Mouse (Mus musculus): Measurements from ENCODE around the gene Hspb7.

Gene Hspb7

DNA sequence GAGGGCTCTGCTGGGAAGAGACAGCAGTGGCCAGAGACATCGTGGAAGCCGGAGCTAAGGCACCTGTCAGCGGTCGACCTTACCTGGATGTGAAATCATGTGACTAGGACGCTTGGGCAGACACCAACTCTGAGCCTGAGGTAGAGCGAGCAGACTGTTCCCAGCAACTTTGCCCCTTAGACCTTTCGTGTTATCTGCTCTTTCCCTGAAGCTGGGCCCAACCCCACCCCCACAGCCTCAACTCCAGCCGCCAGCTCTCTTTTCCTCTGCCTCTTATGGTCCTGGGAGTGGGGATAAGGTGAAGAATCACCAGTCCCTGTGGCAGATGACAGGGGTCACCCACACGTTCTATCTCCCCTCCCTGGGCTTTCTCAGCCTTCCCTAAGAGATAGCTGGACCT is 307 bp downstream of the Hspb7 start:
- no peak for DNase-seq

DNA sequence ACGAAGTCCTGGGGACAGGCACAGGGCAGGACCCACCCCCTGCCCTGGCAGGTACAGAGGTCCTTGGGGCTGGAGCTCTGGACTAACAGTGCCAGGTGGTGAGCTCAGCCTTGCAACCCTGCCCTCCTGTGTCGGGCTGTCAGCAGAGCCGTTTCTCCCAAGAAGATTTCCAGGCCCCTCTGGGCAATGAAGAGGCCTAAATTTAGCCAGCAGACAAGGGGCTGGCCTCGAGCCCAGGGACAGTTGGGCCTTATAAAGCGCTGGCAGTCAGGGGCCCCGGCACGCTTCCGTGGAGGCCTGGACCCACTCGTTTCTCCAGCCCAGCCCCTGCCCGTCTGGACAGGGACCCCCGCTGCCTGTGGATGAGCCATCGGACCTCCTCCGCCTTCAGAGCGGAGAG is 844 bp downstream of the Hspb7 start:
- DNase-seq, result no peak

DNA sequence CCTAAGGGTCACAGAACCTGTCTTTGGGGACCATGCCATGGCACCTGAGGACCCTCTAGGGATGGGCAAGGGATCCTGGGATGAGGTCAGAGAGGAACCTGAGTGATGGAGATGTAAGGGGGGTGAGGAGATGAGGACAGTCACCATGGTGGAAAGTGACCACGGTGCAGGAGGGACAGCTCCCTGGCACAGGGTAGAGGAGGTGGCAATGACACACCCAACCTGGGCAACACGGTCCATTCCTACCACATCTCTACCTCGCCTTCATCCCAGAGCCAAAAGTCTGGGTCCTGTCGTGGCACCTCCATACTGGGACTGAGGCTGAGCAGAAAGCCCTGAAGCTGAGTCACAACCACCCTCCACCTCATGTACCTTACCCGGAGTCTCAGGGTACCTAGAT is 2.3 kb downstream of the Hspb7 start:
- DNase-seq, result no peak

DNA sequence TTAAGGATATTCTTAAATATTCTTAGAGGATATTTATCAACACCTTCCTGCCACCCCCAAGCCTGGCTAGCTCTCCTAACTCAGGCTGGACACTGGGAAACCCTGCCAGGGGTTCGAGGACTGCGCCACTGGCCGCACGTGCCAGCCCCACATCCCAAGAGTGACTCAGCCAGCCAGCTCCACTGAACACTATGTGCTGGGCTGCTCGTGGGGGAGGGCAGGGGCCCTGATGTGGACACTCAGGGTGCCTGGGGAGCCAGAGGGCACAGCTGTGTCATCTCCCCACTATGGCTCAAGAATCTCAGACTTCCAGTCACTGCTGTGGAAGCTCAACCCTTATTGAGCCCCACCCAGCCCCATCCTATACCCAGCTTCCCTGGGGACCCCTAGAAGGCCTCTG is 2.7 kb downstream of the Hspb7 start:
- DNase-seq, result no peak

DNA sequence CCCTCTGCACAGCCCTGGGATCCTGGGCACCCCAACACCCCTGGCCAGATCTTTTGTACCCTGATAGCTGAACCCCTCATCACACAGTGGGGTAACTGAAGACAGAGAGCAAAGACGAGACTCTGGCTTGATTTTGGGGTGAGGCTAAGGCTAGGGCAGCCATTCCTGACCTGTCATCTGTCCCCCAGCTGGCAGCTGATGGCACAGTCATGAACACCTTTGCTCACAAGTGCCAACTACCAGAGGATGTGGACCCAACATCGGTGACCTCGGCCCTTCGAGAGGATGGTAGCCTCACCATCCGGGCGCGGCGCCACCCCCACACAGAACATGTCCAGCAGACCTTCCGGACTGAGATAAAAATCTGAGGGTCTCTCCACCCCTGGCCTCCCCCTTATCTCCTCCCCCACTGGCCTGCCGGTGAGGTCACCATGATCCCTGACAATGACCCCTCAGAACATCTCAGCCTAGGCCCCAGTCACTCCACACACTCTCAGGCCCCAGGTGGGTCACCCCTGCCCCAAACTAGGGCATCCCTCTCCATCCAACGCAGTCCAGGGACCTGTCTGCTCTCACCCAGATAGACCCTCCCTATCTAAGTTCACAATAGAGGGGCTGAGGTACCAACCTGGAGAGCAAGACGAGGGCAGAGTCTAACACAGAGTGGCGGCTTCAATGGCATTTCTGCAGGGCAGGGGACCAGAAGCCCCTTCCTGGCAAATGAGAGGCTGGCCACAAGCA is 3.3 kb downstream of the Hspb7 start:
- DNase-seq, result no peak

DNA sequence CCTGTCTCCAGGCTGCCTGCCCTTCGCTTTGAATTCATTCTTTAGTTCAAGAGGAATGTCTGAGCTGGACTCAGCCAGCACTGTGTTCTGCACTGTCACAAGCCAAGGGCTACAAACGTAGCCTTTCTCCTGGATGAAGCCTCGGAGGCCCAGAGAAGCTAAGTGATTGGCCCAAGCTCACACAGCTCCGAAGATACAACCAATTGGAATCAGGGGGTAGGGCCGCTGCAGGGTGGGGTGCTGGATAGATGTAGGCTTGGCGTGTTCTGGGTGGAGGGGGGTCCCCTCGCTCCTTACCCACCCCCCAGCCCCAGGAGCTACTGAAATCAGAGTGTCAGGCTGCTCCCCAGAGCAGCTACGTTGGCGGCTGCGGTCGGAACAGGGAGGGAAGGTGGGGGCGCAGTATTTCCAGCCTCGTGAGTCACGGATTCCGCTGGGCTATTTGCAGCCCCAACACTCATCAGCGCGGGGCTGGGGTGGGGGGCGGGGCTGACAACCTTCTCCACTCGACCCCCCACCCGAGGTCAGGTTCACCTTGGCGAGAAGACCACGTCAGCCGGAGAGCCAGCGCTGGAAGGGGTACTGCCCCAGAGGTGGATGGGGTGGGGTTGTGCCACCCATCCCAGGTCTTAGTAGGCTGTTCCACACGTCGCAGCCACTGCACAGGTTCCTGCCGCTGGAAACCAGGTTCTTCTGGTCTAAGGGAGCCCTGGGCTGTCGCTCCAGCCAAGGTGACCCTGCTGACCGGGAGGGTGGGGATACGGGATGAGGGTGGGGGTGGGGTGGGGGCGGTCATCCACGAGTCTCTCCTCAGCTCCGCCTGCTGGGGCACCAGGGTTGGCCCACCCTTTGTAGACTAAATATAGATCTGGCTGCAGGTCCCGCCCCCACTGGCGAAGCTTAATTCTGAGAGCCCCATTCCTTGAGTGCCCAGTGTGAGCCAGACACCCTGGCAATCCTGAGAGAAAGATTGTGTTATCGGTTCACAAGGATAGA is 5.2 kb downstream of the Hspb7 start:
- DNase-seq, result peak; percentile 48

DNA sequence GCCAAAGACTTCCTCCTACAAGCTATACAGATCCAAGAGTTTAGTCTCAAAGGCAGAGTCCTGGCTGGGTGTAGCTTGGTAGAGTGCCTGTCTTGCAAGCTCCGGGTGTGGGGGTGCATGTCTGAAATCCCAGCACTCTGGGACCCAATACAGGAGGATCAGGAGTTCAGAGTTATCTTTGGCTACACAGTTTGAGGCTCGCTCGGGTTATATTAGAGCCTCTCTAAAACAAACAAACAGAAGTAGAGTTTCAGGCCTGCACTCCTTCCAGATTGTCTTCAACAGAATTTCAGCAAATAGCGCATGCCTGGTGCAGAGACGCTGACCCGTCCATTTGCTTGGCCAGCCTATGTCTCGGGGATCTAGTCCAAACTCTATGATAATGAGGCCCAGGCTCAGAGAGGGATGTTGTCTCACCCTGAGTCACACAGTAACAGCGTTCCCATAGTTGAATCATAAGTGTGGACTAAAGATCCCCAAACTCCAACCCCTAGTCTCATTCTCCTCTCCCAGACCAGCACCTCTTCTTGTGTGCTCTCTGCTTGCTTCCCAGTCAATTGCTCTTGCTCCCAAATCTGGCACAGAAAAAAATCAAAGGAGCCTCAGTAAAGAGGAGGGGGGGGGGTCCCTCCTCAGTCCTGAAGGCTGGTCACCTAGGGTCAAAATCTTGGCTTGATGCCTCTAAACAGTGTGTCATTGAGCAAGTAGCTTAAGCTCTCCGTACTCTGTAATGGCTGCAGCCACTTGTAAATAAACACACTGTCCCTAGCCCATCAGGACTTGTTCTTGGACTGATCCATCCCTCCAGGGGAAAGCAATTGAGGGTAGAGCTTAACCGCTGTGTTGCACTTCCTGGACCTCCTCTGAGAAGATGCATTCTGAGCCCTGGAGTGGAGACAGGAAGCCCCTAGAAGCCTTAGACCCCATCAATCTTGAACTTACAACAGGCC is 6.5 kb downstream of the Hspb7 start:
- no peak for DNase-seq

DNA sequence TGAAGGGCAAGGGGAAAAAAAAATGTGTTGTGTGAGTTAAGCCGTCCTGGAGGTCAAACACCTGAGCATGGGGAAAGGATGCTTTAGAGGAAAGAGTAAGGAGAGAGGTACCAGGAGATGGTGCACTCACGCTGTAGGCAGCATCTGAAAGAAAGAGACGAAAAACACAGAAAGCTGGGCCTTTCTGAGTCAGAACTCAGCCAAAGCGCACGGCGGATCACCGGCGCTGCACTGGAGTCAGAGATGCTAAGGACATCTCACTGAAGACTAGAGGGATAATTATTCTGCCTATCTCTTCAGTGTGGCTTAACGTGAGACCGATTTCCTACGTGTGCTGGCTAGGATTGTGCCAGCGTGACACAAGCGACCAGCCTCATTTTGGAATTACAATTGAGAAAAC is 7.3 kb downstream of the Hspb7 start:
- DNase-seq, result no peak

DNA sequence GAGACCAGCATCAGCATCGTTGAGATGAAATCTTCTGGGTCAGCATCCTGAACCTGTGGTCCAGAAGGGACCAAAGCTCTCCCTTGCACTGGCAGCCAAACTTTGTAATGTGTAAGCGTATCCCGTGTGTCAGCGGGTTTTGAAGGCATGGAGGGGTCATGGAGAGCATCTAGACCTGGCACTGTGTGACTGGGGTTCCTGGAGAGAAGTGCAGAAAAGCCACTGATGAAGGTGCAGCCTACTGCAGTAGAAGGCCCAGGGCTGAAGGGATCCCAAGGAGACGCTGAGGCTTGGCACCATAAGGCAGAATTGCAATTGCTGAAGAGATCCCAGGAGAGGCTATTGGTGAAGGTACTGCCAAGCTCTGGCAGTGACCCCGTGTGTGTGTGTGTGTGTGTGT is 8.8 kb downstream of the Hspb7 start:
- DNase-seq, result no peak

DNA sequence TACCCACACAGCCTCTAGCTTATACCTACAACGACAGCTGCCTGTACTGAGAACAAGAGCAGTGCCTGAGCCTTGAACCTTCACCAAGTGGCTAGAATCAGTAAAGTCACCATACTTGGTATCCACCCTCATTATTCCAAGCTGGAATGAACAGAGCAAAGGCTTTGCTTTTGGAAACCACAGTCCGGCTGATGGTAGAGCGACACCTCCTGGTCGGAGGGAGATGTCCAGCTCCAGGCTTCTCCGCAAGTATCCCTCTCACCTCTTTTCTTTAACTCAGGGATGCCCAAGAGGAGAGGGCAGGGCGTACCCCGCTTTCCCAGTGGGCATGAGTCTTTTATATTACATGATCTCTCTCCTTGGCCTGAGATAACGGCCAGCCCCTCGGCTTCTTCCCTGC is 9.3 kb downstream of the Hspb7 start:
- DNase-seq, result no peak

DNA sequence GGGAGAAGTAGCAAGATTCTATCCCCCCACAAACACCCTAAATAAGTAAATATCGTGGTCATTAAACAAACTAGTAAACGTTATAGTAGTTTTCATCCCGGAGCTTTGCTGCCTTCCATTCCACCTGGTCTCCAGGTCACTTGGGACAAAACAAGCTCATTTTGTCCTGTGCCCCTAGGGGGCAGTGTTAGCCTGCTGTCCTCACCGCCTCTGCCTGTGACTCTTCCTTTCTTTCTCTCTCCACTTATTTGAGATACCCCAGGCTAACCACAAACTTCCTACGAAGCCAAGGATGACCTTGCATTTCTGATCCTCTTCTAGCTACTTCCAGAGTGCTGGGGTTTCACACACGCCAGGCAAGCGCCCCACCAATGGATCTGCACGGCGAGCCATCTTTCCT is 10.4 kb downstream of the Hspb7 start:
- DNase-seq, result peak; percentile 78

DNA sequence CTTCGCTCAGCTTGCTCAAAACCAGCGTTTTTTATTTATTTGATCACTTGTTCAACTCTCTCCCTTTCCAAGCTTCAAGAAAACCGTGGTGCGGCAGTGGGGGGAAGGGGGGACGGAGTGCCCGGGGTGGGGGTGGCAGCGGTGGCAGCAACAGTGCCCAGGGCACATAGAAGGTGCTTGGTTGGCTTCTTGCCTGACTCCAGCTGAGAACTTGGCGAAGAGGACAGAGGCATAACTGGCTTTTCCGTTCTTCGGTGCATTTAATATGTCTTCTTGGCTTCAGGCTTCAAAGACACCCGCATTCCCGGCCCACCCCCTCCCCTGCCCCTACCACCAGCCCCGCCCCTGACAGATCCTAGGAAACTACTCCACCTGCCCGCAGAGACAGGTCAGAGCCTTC is 12.1 kb downstream of the Hspb7 start:
- DNase-seq, result no peak

DNA sequence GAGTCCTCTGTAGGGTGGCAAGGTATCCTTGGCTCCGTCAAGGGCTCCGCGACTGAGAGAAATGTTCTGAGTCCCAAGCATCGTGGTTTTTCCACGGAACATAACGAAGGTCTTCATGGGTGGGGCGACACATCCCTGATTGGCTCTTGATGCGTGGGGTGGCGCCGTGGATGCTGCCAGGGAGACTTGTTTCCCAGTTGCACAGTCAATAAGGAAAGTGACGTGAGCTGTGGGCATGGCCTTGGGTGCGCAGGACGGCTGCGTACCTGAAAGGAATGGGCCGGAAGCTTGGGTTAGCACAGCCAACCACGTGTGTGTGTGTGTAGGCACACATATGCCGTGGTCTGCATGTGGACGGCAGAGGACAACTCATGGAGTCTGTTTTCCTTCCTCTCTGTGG is 12.6 kb downstream of the Hspb7 start:
- no peak for DNase-seq

DNA sequence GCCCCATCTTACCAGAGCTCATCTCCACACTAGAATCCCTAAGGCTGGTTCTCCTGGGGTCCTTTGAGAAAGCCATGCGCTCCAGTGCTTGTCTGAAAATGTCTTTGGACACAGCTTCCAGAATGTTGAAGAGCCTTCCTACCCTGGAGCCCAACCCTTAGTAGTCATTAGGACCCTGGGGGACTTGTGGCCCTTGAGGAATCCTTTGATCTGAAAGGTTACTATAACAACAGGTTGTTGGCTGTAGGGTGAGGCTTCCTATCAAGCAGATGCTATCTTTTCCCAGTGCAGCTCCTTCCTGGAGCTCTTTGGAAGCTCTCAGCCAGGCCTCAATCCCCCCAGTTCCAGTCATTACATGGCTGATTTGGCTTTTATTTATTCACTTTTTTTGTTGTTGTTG is 15.4 kb downstream of the Hspb7 start, which contains the start of gene Srarp:
Gene Srarp (minus strand): TSS at position 132 of the 400 bp plus-strand sequence.
- no peak for DNase-seq

DNA sequence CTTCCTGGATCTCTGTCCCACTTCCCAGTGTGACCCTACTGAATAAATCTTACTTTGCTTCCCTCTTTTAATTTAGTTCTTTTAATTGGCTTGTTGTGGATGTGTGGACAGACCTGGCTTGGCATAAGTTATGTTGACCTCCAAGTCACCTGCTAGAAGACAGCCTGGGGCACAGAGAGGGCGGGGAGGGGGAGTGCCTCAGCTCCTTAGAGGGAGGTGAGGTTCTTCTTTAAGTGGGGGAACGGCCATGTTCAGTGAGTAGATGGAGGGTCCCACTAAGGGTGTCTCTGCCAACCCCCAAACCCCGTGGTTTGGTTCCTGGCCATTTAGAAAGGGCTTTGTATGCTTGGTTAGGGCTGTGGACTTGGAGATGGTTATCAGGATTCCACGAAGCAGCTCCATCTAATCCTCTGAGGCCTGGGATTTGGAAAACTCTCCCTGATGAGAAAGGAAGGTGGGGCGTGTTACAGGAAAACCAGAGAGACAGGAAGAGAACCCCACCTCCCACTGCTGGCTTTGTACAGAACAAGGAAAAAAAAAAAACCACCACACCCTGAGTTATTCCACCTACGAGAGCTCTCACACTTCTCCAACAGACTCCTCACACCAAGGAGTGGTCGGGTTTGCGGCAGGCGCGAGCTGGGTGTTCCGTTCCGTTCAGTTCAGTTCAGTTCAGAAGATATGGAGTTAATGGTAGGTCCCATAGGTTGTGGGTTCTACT is 18.7 kb downstream of the Hspb7 start:
- DNase-seq, result no peak

DNA sequence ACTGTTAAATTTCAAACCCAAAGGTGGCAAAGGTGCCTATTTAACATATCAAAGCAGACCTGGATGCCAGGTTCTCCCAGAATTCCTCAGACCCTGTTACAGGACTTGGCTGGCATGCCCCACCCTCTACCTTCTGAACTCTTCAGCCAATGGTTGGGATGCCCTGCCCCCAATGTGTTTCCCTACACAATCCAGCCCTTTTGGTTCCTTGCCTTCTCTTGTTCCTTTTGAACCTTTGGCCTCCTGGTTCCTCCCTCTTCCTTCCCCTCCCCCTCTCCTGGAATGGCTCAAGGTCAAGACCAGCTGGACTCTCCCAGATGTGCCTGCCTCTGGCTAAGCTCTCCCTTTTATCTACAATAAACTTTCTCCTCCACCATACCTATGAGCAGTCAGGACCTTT is 20.3 kb downstream of the Hspb7 start:
- no peak for DNase-seq

DNA sequence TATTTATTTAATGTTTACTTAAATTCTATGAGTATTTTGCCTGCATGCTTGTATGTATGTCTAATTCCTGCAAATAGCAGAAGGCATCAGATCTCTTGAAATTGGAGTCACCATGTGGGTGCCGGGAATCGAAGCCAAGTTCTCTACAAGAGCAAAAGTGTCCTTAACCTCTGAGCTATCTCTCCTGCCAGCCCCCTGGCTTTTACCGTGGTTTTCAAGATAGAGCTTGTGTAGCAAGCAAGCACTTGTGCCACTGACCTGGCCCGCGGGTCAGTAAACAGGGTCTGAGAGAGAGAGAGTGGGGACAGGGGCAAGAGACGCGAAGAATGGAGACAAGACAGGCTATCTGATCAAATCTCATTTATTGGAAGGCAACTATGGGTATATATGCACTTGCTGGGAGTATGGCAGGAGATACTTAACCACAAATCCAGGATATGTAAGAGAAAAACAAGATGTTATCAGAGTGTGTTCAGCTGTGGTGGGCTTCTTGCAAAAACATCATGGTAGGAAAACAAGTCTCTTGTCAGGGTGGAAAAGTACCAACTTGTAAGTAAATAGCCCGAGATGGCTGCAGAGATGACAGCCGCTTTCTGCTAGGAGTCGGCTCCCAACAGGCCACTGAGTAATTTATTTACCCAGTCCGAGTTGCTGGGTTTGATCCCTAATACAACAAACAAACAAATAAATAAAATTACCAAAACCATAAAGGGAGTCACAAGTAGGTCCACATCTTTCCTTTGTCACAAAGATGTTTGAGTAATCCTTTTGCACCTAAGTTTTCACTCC is 23.3 kb downstream of the Hspb7 start:
- DNase-seq, result no peak

DNA sequence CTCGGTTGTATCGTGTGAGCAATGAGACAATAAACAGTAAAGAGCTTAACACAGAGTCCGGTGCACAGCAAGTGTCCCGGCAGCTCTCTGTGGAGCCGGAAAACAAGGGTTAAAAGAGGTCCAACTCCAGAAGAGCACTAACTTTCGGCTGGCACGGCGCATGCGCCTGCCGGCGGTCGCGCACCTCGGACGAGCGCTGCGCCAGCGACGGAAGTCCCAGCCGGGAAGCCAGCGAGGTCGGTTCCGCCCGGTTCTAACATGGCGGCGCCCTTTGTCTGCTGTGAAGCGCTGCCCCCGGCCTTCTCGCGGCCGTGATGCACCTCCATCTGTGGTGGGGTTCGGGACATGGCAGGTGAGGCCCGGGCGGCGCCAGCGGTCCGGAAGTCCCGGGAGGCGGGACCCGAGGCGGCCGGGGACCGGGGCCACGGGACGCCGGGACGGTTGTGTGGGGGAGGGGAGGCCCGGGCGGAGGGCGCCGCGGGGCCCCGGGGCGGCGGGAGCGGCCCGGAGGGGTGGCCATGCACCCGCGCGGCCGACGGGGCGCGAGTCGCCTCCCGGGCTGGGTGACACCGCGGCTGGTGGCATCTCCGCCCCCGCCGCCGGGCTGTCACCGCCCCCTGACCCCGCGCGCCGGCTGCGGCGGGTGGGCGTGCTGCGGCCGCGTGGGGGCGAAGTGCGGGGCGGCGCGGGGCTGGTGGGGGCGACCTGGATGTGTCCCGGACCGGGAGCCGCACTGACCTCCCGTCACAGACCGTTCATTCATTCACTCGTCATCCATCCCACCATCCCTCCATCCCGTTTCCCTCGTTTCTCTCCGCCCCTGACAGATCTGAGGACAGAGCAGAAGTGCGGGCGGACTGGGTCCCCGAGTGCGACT is 24.1 kb downstream of the Hspb7 start, which contains the start of gene Zbtb17:
Gene Zbtb17 (plus strand): TSS at position 204 of the 877 bp plus-strand sequence.
- peak; percentile 93 for DNase-seq

DNA sequence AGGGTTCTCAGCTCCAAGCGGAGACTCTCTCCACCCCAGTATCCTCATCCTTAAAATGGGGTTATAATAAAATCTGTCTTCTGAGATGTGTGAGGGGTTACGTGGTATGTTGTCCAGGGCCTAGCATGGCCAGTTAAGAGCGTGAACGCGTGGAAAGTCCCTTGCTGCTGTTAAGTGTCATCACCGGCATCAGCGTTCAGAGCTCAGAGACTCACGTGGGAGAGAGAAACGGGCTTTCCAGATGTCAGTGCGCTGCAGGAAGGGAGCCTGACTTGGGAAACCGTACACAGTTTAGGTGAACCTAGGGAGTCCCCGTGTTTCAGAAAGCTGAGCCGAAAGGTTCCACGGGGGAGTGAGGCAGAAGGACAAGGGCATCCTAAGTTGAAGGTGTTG is 24.7 kb downstream of the Hspb7 start:
- no peak for DNase-seq

DNA sequence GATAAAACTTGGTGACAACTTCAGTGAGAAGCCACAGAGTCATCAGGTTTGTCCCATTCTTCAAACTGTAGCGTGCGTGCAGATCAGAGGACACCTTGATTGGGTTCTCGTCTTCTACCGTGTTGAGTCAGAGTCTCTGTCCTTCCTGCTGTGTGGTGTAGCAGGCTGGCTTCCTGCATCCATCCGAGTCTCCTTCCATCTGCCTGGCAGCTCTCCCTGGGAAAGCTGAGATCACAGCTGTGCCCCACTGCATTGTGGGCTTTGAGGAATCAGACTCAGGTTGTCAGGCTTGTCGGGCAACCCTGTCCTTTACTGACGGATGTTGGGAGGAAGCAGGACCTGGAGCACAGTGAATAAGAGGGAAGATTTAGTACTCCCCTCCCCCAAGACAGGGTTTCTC is 25.6 kb downstream of the Hspb7 start:
- DNase-seq, result no peak

Data from thymus, postnatal 14 days (tissue).